Mouse (Mus musculus): ENCODE results near the gene Csad.

DNA sequence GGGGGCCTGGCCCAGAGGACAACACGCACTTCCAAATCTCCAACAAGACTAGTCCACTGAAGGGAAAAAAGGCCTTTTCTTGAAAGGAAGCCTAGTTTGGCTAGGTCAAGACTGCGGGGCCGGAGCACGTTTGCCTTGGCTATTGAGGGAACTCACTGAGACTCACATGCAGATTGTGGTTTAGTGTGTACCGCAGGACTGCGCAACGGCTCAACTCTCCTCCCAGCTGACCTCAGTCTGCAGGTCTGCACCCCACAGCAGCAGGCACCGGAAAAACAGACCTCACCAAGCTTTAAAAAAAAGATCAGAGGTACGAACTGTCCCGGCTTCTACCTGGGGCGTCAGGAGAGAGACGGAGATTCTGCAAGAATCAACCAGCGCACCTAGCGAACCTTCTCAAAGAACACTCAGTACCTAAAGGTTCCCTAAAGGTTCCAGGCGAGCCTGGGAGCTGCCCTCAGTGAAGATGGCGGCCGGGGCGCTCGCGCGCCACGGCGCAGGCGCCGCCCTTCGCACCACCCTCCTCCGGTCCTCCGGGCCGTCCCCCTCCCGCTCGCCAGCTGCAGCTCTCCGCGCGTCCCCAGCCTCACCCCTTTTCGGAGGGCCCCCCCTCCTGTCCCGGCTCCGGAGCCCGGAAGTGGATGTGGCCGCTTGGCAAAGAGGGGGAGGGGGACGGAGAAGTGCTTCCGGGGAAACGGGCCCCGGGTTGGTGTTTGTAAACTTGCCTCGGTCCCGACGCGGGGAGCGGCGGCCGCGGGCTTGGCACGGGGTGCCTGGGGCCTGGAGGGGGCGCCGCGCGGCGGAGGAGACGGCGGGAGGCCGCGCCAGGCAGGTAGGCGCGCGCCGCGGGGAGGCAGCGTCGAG, 1.3 kb downstream of the Csad start, which contains the start of gene Zfp740:
- TF ChIP-seq CTCF (IDR thresholded peaks at IDR 0.05; ENCODE audit: low read depth, low read length) (no peak), POLR2A (IDR thresholded peaks at IDR 0.05; ENCODE audit: borderline replicate concordance, low read depth, low read length) (no peak)

Data from bone marrow macrophage, adult 2 months (primary cell).